Mouse (Mus musculus) thymus, postnatal 10 days (tissue): Measurements from ENCODE around the gene 2200002D01Rik.
A peak's percentile ranks its signal among the peaks of the same experiment; 100 is the strongest.
"Not testable (repeated sequence)": the region's sequence is repeated elsewhere in the genome, so short reads cannot be mapped to it uniquely, and the experiment has no call there.

Experiments used
- DNase-seq, 2 experiments: peaks; one replicate each; pipeline ENCODE4 v3.0.0; 2021; ENCODE audit warnings: low spot score in 2 of 2

2200002D01Rik gene

GRCm38 (mm10) chr7:29238019-29238967 lies 10.0 kb downstream of the 2200002D01Rik start, which contains the start of gene Yif1b:
TSS of gene Yif1b (plus strand) at chr7:29238329.
- peak; percentile 97 to 99 for DNase-seq

- not testable (repeated sequence) for DNase-seq
Measured at GRCm38 (mm10) chr7:29237596-29237995, 10.7 kb downstream of the 2200002D01Rik start.

- no peak for DNase-seq
Measured at GRCm38 (mm10) chr7:29236593-29236992, 11.7 kb downstream of the 2200002D01Rik start.

- DNase-seq, result no peak
Measured at GRCm38 (mm10) chr7:29234661-29235060, 13.6 kb downstream of the 2200002D01Rik start.

- DNase-seq, result no peak
Measured at GRCm38 (mm10) chr7:29233745-29234144, 14.5 kb downstream of the 2200002D01Rik start.

- DNase-seq, result no peak
Measured at GRCm38 (mm10) chr7:29232247-29233013, 15.8 kb downstream of the 2200002D01Rik start, which contains the start of gene Kcnk6. TSS of gene Kcnk6 (minus strand) at chr7:29232515.

GRCm38 (mm10) chr7:29231517-29231916 lies 16.7 kb downstream of the 2200002D01Rik start:
- no peak for DNase-seq

- no peak for DNase-seq
Measured at GRCm38 (mm10) chr7:29230560-29230959, 17.7 kb downstream of the 2200002D01Rik start.

- DNase-seq, result no peak
Measured at GRCm38 (mm10) chr7:29228202-29228601, 20.1 kb downstream of the 2200002D01Rik start.

- no peak for DNase-seq
Measured at GRCm38 (mm10) chr7:29225520-29225919, 22.7 kb downstream of the 2200002D01Rik start.

- no peak for DNase-seq
Measured at GRCm38 (mm10) chr7:29224756-29225394, 23.4 kb downstream of the 2200002D01Rik start.

GRCm38 (mm10) chr7:29214846-29215245 lies 33.4 kb downstream of the 2200002D01Rik start:
- DNase-seq, result no peak

GRCm38 (mm10) chr7:29214236-29214635 lies 34.0 kb downstream of the 2200002D01Rik start:
- DNase-seq, result no peak

- no peak for DNase-seq
Measured at GRCm38 (mm10) chr7:29213675-29214082, 34.6 kb downstream of the 2200002D01Rik start, which contains the start of gene Catsperg1. TSS of gene Catsperg1 (minus strand) at chr7:29214035.

- not testable (repeated sequence) for DNase-seq
Measured at GRCm38 (mm10) chr7:29212775-29213560, 35.3 kb downstream of the 2200002D01Rik start.

GRCm38 (mm10) chr7:29212199-29212765 lies 36.0 kb downstream of the 2200002D01Rik start:
- DNase-seq, result no peak

- DNase-seq, result peak; percentile 74 to 80
Measured at GRCm38 (mm10) chr7:29211415-29212198, 36.7 kb downstream of the 2200002D01Rik start.

GRCm38 (mm10) chr7:29211013-29211412 lies 37.3 kb downstream of the 2200002D01Rik start:
- DNase-seq, result not testable (repeated sequence)

GRCm38 (mm10) chr7:29202577-29202976 lies 45.7 kb downstream of the 2200002D01Rik start:
- no peak for DNase-seq
